Mouse (Mus musculus) MEL (cell line): ENCODE measurements around the gene Syt17. TPM values are rescaled to one million over a fixed set of nuclear protein-coding genes. Genes with fewer than 3 reads are reported as not detected.

Experiments
- DNase-seq: peaks from one replicate; pipeline ENCODE4 v3.0.0; 2011; ENCODE audit warnings: low read depth, low spot score
- H3K27ac ChIP-seq: 2 replicates; pipeline ENCODE4 v1.5.1; 2012; ENCODE audit warnings: low read depth, mild to moderate bottlenecking, control low read depth, low read length, moderate library complexity; ENCODE audit not compliant: control insufficient read depth
- H3K27me3 ChIP-seq, 2 experiments: fragments of 150-350 bp in 1 of 2; sonication (generic) in 1 of 2; 2 replicates each; pipeline ENCODE4 v1.6.1; 2012; ENCODE audit warnings: low read length in 2 of 2, mild to moderate bottlenecking in 2 of 2, improper control_type of control experiment in 1 of 2, moderate library complexity in 1 of 2; ENCODE audit not compliant: insufficient read depth in 2 of 2, control insufficient read depth in 1 of 2
- H3K36me3 ChIP-seq, 2 experiments: 2 replicates each; pipeline ENCODE4 v1.6.1; 2012 to 2014; ENCODE audit warnings: low read length in 2 of 2, improper control_type of control experiment in 1 of 2, inconsistent platforms in 1 of 2, mild to moderate bottlenecking in 1 of 2; ENCODE audit not compliant: insufficient read depth in 2 of 2, control insufficient read depth in 1 of 2
- H3K4me1 ChIP-seq, 2 experiments: fragments of 150-350 bp in 1 of 2; sonication (generic) in 1 of 2; 2 replicates each; pipeline ENCODE4 v1.6.1; 2012; ENCODE audit warnings: low read length in 2 of 2, improper control_type of control experiment in 1 of 2, mild to moderate bottlenecking in 1 of 2; ENCODE audit not compliant: insufficient read depth in 2 of 2, control insufficient read depth in 1 of 2
- H3K4me3 ChIP-seq, 2 experiments: fragments of 150-350 bp in 1 of 2; sonication (generic) in 1 of 2; 2 replicates each; pipeline ENCODE4 v1.5.1; 2012; ENCODE audit warnings: low read depth in 2 of 2, low read length in 2 of 2, mild to moderate bottlenecking in 2 of 2, moderate library complexity in 2 of 2, control low read depth in 1 of 2, improper control_type of control experiment in 1 of 2; ENCODE audit not compliant: control insufficient read depth in 1 of 2, insufficient read depth in 1 of 2
- H3K79me2 ChIP-seq: 2 replicates; pipeline ENCODE4 v1.6.1; 2012; ENCODE audit warnings: mild to moderate bottlenecking, low read length, moderate library complexity; ENCODE audit not compliant: control insufficient read depth, poor library complexity, insufficient read depth
- H3K9ac ChIP-seq: 2 replicates; pipeline ENCODE4 v1.6.1; 2012; ENCODE audit warnings: low read depth, mild to moderate bottlenecking, control low read depth, low read length, moderate library complexity; ENCODE audit not compliant: control insufficient read depth, poor library complexity, severe bottlenecking
- H3K9me3 ChIP-seq: fragments of 150-350 bp; sonication (generic); replicated peaks from 2 replicates; pipeline ENCODE4 v1.6.1; 2012; ENCODE audit warnings: mild to moderate bottlenecking, low read length, improper control_type of control experiment, moderate library complexity; ENCODE audit not compliant: insufficient read depth
- BHLHE40 ChIP-seq: IDR thresholded peaks from 2 replicates; pipeline ENCODE4 v1.6.1; 2012; ENCODE audit warnings: low read depth, mild to moderate bottlenecking, inconsistent platforms, low read length, improper control_type of control experiment, borderline replicate concordance
- CTCF ChIP-seq, 3 experiments: IDR thresholded peaks in 2 of 3; conservative IDR thresholded peaks in 1 of 3; 2 replicates each; pipeline ENCODE4 v1.5.1; 2011 to 2012; ENCODE audit warnings: low read length in 3 of 3, low read depth in 2 of 3, mild to moderate bottlenecking in 2 of 3, improper control_type of control experiment in 1 of 3, inconsistent platforms in 1 of 3, mixed read lengths in 1 of 3, moderate library complexity in 1 of 3; ENCODE audit not compliant: control insufficient read depth in 1 of 3, insufficient read depth in 1 of 3, poor library complexity in 1 of 3, severe bottlenecking in 1 of 3
- EP300 ChIP-seq, 2 experiments: IDR thresholded peaks; 2 replicates each; pipeline ENCODE4 v1.6.1; 2011; ENCODE audit warnings: improper control_type of control experiment in 2 of 2, low read length in 2 of 2, low read depth in 1 of 2, mild to moderate bottlenecking in 1 of 2
- ETS1 ChIP-seq: IDR thresholded peaks from 2 replicates; pipeline ENCODE4 v1.6.1; 2012; ENCODE audit warnings: low read depth, mild to moderate bottlenecking, inconsistent platforms, low read length, improper control_type of control experiment, moderate library complexity
- JUND ChIP-seq: IDR thresholded peaks from 2 replicates; pipeline ENCODE4 v1.6.1; 2011; ENCODE audit warnings: low read depth, mild to moderate bottlenecking, improper control_type of control experiment, low read length
- MEF2A ChIP-seq: IDR thresholded peaks from 2 replicates; pipeline ENCODE4 v1.6.1; 2014; ENCODE audit warnings: low read depth, mild to moderate bottlenecking, inconsistent platforms, low read length, improper control_type of control experiment; ENCODE audit not compliant: poor library complexity, insufficient replicate concordance, severe bottlenecking; ENCODE audit errors: extremely low read depth
- MXI1 ChIP-seq: IDR thresholded peaks from 2 replicates; pipeline ENCODE4 v1.6.1; 2011; ENCODE audit warnings: mild to moderate bottlenecking, low read depth, low read length, improper control_type of control experiment
- MYC ChIP-seq: IDR thresholded peaks from 2 replicates; pipeline ENCODE4 v1.6.1; 2011; ENCODE audit warnings: low read depth, mild to moderate bottlenecking, low read length, improper control_type of control experiment, moderate library complexity
- NELFE ChIP-seq: IDR thresholded peaks from 2 replicates; pipeline ENCODE4 v1.6.1; 2011; ENCODE audit warnings: low read depth, low read length, improper control_type of control experiment
- POLR2A ChIP-seq, 2 experiments: IDR thresholded peaks; 2 replicates each; pipeline ENCODE4 v1.6.1; 2011 to 2012; ENCODE audit warnings: low read length in 2 of 2, mild to moderate bottlenecking in 2 of 2, control low read depth in 1 of 2, improper control_type of control experiment in 1 of 2, low read depth in 1 of 2, moderate library complexity in 1 of 2; ENCODE audit not compliant: control insufficient read depth in 1 of 2, insufficient read depth in 1 of 2, poor library complexity in 1 of 2
- RCOR1 ChIP-seq: IDR thresholded peaks from 2 replicates; pipeline ENCODE4 v1.6.1; 2012; ENCODE audit warnings: low read depth, mild to moderate bottlenecking, inconsistent platforms, low read length, improper control_type of control experiment
- SIN3A ChIP-seq: IDR thresholded peaks from 2 replicates; pipeline ENCODE4 v1.6.1; 2012; ENCODE audit warnings: low read length, improper control_type of control experiment, inconsistent platforms
- TCF12 ChIP-seq: IDR thresholded peaks from 2 replicates; pipeline ENCODE4 v1.6.1; 2014; ENCODE audit warnings: low read depth, mild to moderate bottlenecking, inconsistent platforms, low read length, improper control_type of control experiment, moderate library complexity
- USF1 ChIP-seq: IDR thresholded peaks from 2 replicates; pipeline ENCODE4 v1.6.1; 2014; ENCODE audit warnings: low read depth, mild to moderate bottlenecking, inconsistent platforms, low read length, improper control_type of control experiment, moderate library complexity
- ZNF384 ChIP-seq: IDR thresholded peaks from 2 replicates; pipeline ENCODE4 v1.6.1; 2012; ENCODE audit warnings: low read depth, mild to moderate bottlenecking, inconsistent platforms, low read length, improper control_type of control experiment
- polyA plus RNA-seq, 2 experiments: library from polyadenylated mRNA; stranded (reverse) in 1 of 2; unstranded in 1 of 2; fragments of >175 nt in 1 of 2; fragments of >200 nt in 1 of 2; gene quantifications; 2 replicates each; pipeline versions ENCODE4 v1.2.1 to v1.2.4; 2012; ENCODE audit warnings: low replicate concordance in 2 of 2, low read depth in 1 of 2; ENCODE audit not compliant: insufficient read length in 2 of 2, insufficient read depth in 1 of 2, missing spikeins in 1 of 2
- total RNA-seq: library from RNA; depleted of rRNA; stranded (reverse); fragments of 300-350 nt; gene quantifications from 2 replicates; pipeline ENCODE4 v1.2.3, GENCODE M21; 2012

The Syt17 gene
- total and polyA plus RNA-seq, 3 experiments = not detected

DNA sequence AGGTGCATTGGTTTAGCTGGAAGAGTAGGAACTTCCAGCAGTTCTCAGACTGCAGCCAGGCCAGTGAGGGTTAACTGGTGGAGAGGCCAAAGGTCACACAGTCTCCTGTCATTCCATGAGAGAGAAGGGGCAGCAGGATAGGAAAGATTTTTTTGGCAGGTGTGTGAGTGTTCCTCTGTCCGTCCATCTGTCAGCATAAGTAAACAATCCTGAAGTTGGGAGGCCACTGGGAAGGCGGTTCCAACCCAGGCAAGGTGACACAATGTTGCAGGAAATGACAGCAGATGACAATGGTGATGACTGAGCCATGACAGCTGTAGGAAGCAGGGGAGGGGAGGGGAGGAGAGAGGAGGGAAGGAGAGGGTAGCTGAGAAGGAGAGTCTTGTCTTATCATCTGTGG lies 4.9 kb upstream of the Syt17 start:
- Histone ChIP-seq H3K36me3 (no peaks in the 10 kb centered on the region), H3K4me3 (no peak overlapping the region), H3K4me1 (no peaks in the 10 kb centered on the region), H3K27me3 (no peaks in the 10 kb centered on the region), H3K9me3 (no peaks in the 10 kb centered on the region), H3K9ac (no peak overlapping the region), H3K79me2 (no peaks in the 10 kb centered on the region), H3K27ac (no peak overlapping the region)
- DNase-seq = no peak
- TF ChIP-seq MYC (no peak), JUND (no peak), EP300 (IDR thresholded peaks at IDR 0.05; ENCODE audit: low read depth in 1 of 2, low read length in 2 of 2) (no peak)

GRCm38 (mm10) chr7:118447291-118448133 lies 510 bp downstream of the Syt17 start:
- H3K4me3 ChIP-seq = no peak overlapping the region
- H3K27ac ChIP-seq = no peak overlapping the region
- no peak overlapping the region for H3K9ac ChIP-seq
- H3K79me2 ChIP-seq = no peaks in the 10 kb centered on the region
- no peaks in the 10 kb centered on the region for H3K9me3 ChIP-seq
- TF ChIP-seq POLR2A (IDR thresholded peaks at IDR 0.05; ENCODE audit: control insufficient read depth in 1 of 2, insufficient read depth in 1 of 2, low read depth in 1 of 2, low read length in 2 of 2, poor library complexity in 1 of 2) = no peak
- no peak for TF ChIP-seq CTCF (IDR thresholded peaks at IDR 0.05 in 2 of 3, conservative IDR thresholded peaks at IDR 0.05 in 1 of 3; ENCODE audit: control insufficient read depth in 1 of 3, insufficient read depth in 1 of 3, low read depth in 2 of 3, low read length in 3 of 3, poor library complexity in 1 of 3, severe bottlenecking in 1 of 3)
- no peak for TF ChIP-seq ZNF384
- TF ChIP-seq USF1 = no peak
- H3K4me1 ChIP-seq = no peaks in the 10 kb centered on the region
- no peak for DNase-seq
- H3K27me3 ChIP-seq = no peaks in the 10 kb centered on the region
- no peaks in the 10 kb centered on the region for H3K36me3 ChIP-seq

- Histone ChIP-seq H3K27ac (no peak overlapping the region), H3K36me3 (no peaks in the 10 kb centered on the region), H3K9ac (no peak overlapping the region), H3K79me2 (no peaks in the 10 kb centered on the region), H3K9me3 (no peaks in the 10 kb centered on the region), H3K4me3 (no peak overlapping the region), H3K4me1 (no peaks in the 10 kb centered on the region), H3K27me3 (no peaks in the 10 kb centered on the region; a peak in 1 of 4 replicates)
- no peak for DNase-seq
- no peak for TF ChIP-seq NELFE
- no peak for TF ChIP-seq RCOR1
- no peak for TF ChIP-seq MEF2A
- TF ChIP-seq SIN3A = no peak
- TF ChIP-seq MXI1 = no peak
- no peak for TF ChIP-seq BHLHE40
- no peak for TF ChIP-seq TCF12
- TF ChIP-seq ETS1 = no peak
These were observed 4.0 kb downstream of the Syt17 start for GRCm38 (mm10) chr7:118443895-118444485.
